Mouse (Mus musculus) urinary bladder, postnatal 10 days (tissue): Measurements from ENCODE around the gene Ssbp3.
A peak's percentile ranks its signal among the peaks of the same experiment; 100 is the strongest.

Experiments
- DNase-seq: peaks from one replicate; pipeline ENCODE4 v3.0.0; 2022; ENCODE audit warnings: low spot score

Gene Ssbp3

GRCm38 (mm10) chr4:106907701-106908425 lies 2.6 kb upstream of the Ssbp3 start:
- DNase-seq = no peak

- no peak for DNase-seq
Observed at GRCm38 (mm10) chr4:106908426-106908809, 2.1 kb upstream of the Ssbp3 start.

GRCm38 (mm10) chr4:106908950-106909751 lies 1.4 kb upstream of the Ssbp3 start:
- no peak for DNase-seq

- no peak for DNase-seq
Observed at GRCm38 (mm10) chr4:106909797-106910196, 704 bp upstream of the Ssbp3 start.

- DNase-seq = peak; percentile 72
Observed at GRCm38 (mm10) chr4:106911246-106911801, 823 bp downstream of the Ssbp3 start.

GRCm38 (mm10) chr4:106911951-106912688 lies 1.6 kb downstream of the Ssbp3 start:
- DNase-seq = no peak

- no peak for DNase-seq
Observed at GRCm38 (mm10) chr4:106912689-106913041, 2.2 kb downstream of the Ssbp3 start.

- no peak for DNase-seq
Observed at GRCm38 (mm10) chr4:106913411-106914049, 3.0 kb downstream of the Ssbp3 start.

- no peak for DNase-seq
Observed at GRCm38 (mm10) chr4:106915265-106915664, 4.8 kb downstream of the Ssbp3 start.

GRCm38 (mm10) chr4:106918263-106918662 lies 7.8 kb downstream of the Ssbp3 start:
- DNase-seq = no peak

- DNase-seq = no peak
Observed at GRCm38 (mm10) chr4:106920119-106920518, 9.6 kb downstream of the Ssbp3 start.

GRCm38 (mm10) chr4:106921375-106922336 lies 11.2 kb downstream of the Ssbp3 start:
- DNase-seq = no peak

GRCm38 (mm10) chr4:106922919-106923318 lies 12.4 kb downstream of the Ssbp3 start:
- DNase-seq = no peak

GRCm38 (mm10) chr4:106924175-106924574 lies 13.7 kb downstream of the Ssbp3 start:
- DNase-seq = no peak

GRCm38 (mm10) chr4:106924888-106925287 lies 14.4 kb downstream of the Ssbp3 start:
- DNase-seq = no peak

- DNase-seq = no peak
Observed at GRCm38 (mm10) chr4:106926401-106926800, 15.9 kb downstream of the Ssbp3 start.

- DNase-seq = no peak
Observed at GRCm38 (mm10) chr4:106927034-106927433, 16.5 kb downstream of the Ssbp3 start.

- no peak for DNase-seq
Observed at GRCm38 (mm10) chr4:106928961-106929360, 18.5 kb downstream of the Ssbp3 start.

GRCm38 (mm10) chr4:106932583-106932982 lies 22.1 kb downstream of the Ssbp3 start:
- no peak for DNase-seq

GRCm38 (mm10) chr4:106933813-106934482 lies 23.4 kb downstream of the Ssbp3 start:
- DNase-seq = no peak
